Mouse (Mus musculus) stomach, embryonic 16.5 days (tissue): Measurements from ENCODE around the gene Zdhhc7. TPM values are rescaled to one million over a fixed set of nuclear protein-coding genes. Genes with fewer than 3 reads are reported as not detected.
A peak's percentile ranks its signal among the peaks of the same experiment; 100 is the strongest.

Experiments
- ATAC-seq: fragments of 200-750 bp; cut with Nextera tagmentation; 2 replicates; pipeline ENCODE4 v1.8.0; 2017; ENCODE audit warnings: moderate number of reproducible peaks, moderate TSS enrichment; ENCODE audit not compliant: insufficient read depth, low FRiP score
- H3K27ac ChIP-seq: fragments of 300-500 bp; sonication (generic); 2 replicates; pipeline ENCODE4 v1.5.1; 2014; ENCODE audit warnings: low read length
- H3K27me3 ChIP-seq: fragments of 300-500 bp; sonication (generic); 2 replicates; pipeline ENCODE4 v1.6.1; 2014; ENCODE audit warnings: low read length, control low read depth, mixed read lengths; ENCODE audit not compliant: control insufficient read depth, insufficient read depth
- H3K36me3 ChIP-seq: fragments of 300-500 bp; sonication (generic); 2 replicates; pipeline ENCODE4 v1.6.1; 2014; ENCODE audit warnings: low read length; ENCODE audit not compliant: control insufficient read depth, insufficient read depth
- H3K4me1 ChIP-seq: fragments of 300-500 bp; sonication (generic); 2 replicates; pipeline ENCODE4 v1.6.1; 2014; ENCODE audit warnings: low read length, control low read depth, mixed read lengths; ENCODE audit not compliant: control insufficient read depth, insufficient read depth
- H3K4me2 ChIP-seq: fragments of 300-500 bp; sonication (generic); 2 replicates; pipeline ENCODE4 v1.6.1; 2014; ENCODE audit warnings: low read depth, low read length, mixed read lengths
- H3K4me3 ChIP-seq: fragments of 300-500 bp; sonication (generic); replicated peaks from 2 replicates; pipeline ENCODE4 v1.5.1; 2014; ENCODE audit warnings: mild to moderate bottlenecking, low read length
- H3K9ac ChIP-seq: fragments of 300-500 bp; sonication (generic); 2 replicates; pipeline ENCODE4 v1.6.1; 2014; ENCODE audit warnings: low read length
- H3K9me3 ChIP-seq: fragments of 300-500 bp; sonication (generic); replicated peaks from 2 replicates; pipeline ENCODE4 v1.6.1; 2016; ENCODE audit warnings: low read length, control low read depth; ENCODE audit not compliant: control insufficient read depth
- WGBS: fragments of 180-500 bp; shearing (Covaris S2); extraction: QIAGEN DNeasy Blood & Tissue Kit; methylation state at CpG from one replicate; pipeline ENCODE4 v1.1.7; 2014; 5-methylcytosine and 5-hydroxymethylcytosine counted together
- polyA plus RNA-seq: library from polyadenylated mRNA; unstranded; fragments of >200 nt; fragmentation: Nextera tagmentation; extraction: Ambion mirVana; gene quantifications from 2 replicates; pipeline ENCODE4 v1.2.1, GENCODE M21; 2015

The Zdhhc7 gene
- polyA plus RNA-seq, 1 experiment from 2014 or later, result 31.1 TPM

- ATAC-seq, result no peak
- no peak overlapping the region for H3K27ac ChIP-seq
- no peak overlapping the region for H3K4me2 ChIP-seq
- H3K36me3 ChIP-seq, result no peaks in the 10 kb centered on the region
- H3K9me3 ChIP-seq, result 0 out of 2 replicates have a peak, but pooled peaks cover 5% of the 10 kb centered on the region
- no peak overlapping the region for H3K9ac ChIP-seq
- 65% methylated on average over 4 of the region's 4 CpGs for WGBS
- no peaks in the 10 kb centered on the region for H3K27me3 ChIP-seq
- H3K4me3 ChIP-seq, result no peak overlapping the region
- H3K4me1 ChIP-seq, result 0 out of 2 replicates have a peak, but pooled peaks cover 3% of the 10 kb centered on the region
These were observed 49.4 kb downstream of the Zdhhc7 start for GRCm38 (mm10) chr8:120051908-120052307.

GRCm38 (mm10) chr8:120051006-120051405, 50.3 kb downstream of the Zdhhc7 start:
- no peak overlapping the region for H3K4me2 ChIP-seq
- no peaks in the 10 kb centered on the region for H3K36me3 ChIP-seq
- no peaks in the 10 kb centered on the region for H3K9me3 ChIP-seq
- no peak overlapping the region for H3K9ac ChIP-seq
- H3K27ac ChIP-seq, result no peak overlapping the region
- 53% methylated on average over 4 of the region's 4 CpGs for WGBS
- no peaks in the 10 kb centered on the region for H3K27me3 ChIP-seq
- no peak overlapping the region for H3K4me3 ChIP-seq
- H3K4me1 ChIP-seq, result 0 out of 2 replicates have a peak, but pooled peaks cover 7% of the 10 kb centered on the region
- no peak for ATAC-seq

- no peak overlapping the region for H3K9ac ChIP-seq
- WGBS, result 75% methylated on average over 10 of the region's 10 CpGs
- no peak overlapping the region for H3K4me3 ChIP-seq
These were observed 50.9 kb downstream of the Zdhhc7 start for GRCm38 (mm10) chr8:120050376-120050775.

DNA sequence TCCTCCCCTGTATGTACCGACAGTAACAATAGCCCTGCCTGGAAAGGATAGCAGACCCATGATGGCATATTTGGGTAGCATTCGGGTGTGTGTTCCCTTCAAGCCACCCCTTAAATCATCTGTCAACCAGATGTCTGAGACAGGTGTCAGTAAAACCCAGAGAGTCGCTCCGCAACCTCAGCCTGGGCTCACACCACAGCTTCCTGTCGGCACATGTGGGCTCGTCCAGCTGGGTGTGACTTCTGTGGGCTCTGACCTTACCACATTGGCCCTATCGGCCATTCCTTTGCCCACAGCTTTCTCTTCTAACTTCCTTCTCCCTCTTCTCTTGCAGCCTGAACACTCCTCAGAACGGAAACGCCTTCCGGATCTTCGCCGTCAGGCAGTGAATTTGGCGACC, 51.3 kb downstream of the Zdhhc7 start:
- Histone ChIP-seq H3K4me3 (no peak overlapping the region), H3K27me3 (no peaks in the 10 kb centered on the region), H3K9me3 (no peaks in the 10 kb centered on the region), H3K27ac (no peak overlapping the region), H3K4me1 (0 out of 2 replicates have a peak, but pooled peaks cover 8% of the 10 kb centered on the region), H3K4me2 (no peak overlapping the region), H3K36me3 (no peaks in the 10 kb centered on the region), H3K9ac (no peak overlapping the region)
- 87% methylated on average over 13 of the region's 13 CpGs for WGBS
- ATAC-seq, result no peak

More at GRCm38 (mm10) chr8:120050376-120050775, 50.9 kb downstream of the Zdhhc7 start:
- Histone ChIP-seq H3K4me1 (0 out of 2 replicates have a peak, but pooled peaks cover 8% of the 10 kb centered on the region), H3K4me2 (no peak overlapping the region), H3K27ac (no peak overlapping the region), H3K27me3 (no peaks in the 10 kb centered on the region), H3K36me3 (no peaks in the 10 kb centered on the region), H3K9me3 (no peaks in the 10 kb centered on the region)
- no peak for ATAC-seq

- 0 out of 2 replicates have a peak, but pooled peaks cover 8% of the 10 kb centered on the region for H3K4me1 ChIP-seq
- no peak overlapping the region for H3K4me3 ChIP-seq
- no peaks in the 10 kb centered on the region for H3K9me3 ChIP-seq
- no peaks in the 10 kb centered on the region for H3K36me3 ChIP-seq
- H3K4me2 ChIP-seq, result no peak overlapping the region
- 51% methylated on average over 14 of the region's 14 CpGs for WGBS
- H3K9ac ChIP-seq, result peak overlapping the region; percentile 12; the same call in 1 of the 2 replicates
- H3K27ac ChIP-seq, result peak overlapping the region; percentile 54
- ATAC-seq, result peak; percentile 51; the same call in 1 of the 2 replicates
- no peaks in the 10 kb centered on the region for H3K27me3 ChIP-seq
These were observed 54.8 kb downstream of the Zdhhc7 start for GRCm38 (mm10) chr8:120046258-120047020.

DNA sequence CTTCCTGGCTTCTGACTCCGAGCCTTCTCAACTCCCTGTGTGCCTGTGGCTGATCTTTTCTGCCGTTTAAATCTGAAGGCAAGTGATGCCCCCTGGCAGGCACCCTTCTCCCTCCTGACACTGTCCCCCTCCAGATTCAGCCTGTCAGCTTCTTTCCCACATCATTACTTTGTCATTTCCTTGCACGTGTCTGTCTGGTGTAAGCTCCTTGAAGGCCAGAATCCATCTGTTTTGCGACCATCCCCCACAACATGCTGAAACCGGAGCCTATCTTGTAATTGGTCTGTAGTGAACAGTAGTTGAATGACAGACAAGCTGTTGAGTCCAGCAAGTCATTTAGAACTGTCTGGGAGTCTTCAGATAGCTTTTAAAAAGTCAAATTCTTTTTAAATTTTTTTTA, 55.8 kb downstream of the Zdhhc7 start:
- Histone ChIP-seq H3K9ac (no peak overlapping the region), H3K27me3 (no peaks in the 10 kb centered on the region), H3K36me3 (no peaks in the 10 kb centered on the region), H3K4me3 (no peak overlapping the region), H3K27ac (no peak overlapping the region), H3K4me2 (no peak overlapping the region), H3K9me3 (no peaks in the 10 kb centered on the region), H3K4me1 (0 out of 2 replicates have a peak, but pooled peaks cover 5% of the 10 kb centered on the region)
- no peak for ATAC-seq
- WGBS, result 61% methylated on average over 5 of the region's 5 CpGs

DNA sequence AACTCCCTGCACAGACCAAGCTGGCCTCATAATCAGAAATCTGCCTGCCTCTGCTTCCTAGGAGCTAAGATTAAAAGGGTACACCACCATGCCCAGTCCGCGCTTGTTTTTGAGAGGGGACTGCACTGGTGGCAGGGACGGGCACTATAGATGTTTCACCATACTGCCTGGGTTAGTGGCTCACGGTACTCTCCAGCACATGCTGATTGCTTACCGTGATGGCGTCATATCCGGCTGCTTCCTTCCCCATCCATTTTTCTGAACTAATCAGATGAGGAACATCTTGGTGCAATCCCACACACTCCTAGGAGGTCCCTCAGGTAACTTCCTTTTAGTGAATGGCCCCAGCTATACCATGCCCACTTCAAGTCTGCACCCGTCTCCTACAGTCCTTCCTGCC, 56.4 kb downstream of the Zdhhc7 start:
- Histone ChIP-seq H3K36me3 (no peaks in the 10 kb centered on the region), H3K4me2 (no peak overlapping the region), H3K4me1 (0 out of 2 replicates have a peak, but pooled peaks cover 5% of the 10 kb centered on the region), H3K9me3 (no peaks in the 10 kb centered on the region), H3K4me3 (no peak overlapping the region), H3K9ac (no peak overlapping the region), H3K27ac (no peak overlapping the region), H3K27me3 (no peaks in the 10 kb centered on the region)
- WGBS, result 90% methylated on average over 8 of the region's 8 CpGs
- ATAC-seq, result no peak

GRCm38 (mm10) chr8:120042542-120043312, 58.6 kb downstream of the Zdhhc7 start:
- no peak overlapping the region for H3K27ac ChIP-seq
- H3K4me3 ChIP-seq, result no peak overlapping the region
- no peak overlapping the region for H3K9ac ChIP-seq
- no peak overlapping the region for H3K4me2 ChIP-seq
- no peaks in the 10 kb centered on the region for H3K36me3 ChIP-seq
- H3K27me3 ChIP-seq, result no peaks in the 10 kb centered on the region
- ATAC-seq, result no peak
- H3K9me3 ChIP-seq, result no peaks in the 10 kb centered on the region
- WGBS, result 65% methylated on average over 10 of the region's 10 CpGs
- 0 out of 2 replicates have a peak, but pooled peaks cover 5% of the 10 kb centered on the region for H3K4me1 ChIP-seq

DNA sequence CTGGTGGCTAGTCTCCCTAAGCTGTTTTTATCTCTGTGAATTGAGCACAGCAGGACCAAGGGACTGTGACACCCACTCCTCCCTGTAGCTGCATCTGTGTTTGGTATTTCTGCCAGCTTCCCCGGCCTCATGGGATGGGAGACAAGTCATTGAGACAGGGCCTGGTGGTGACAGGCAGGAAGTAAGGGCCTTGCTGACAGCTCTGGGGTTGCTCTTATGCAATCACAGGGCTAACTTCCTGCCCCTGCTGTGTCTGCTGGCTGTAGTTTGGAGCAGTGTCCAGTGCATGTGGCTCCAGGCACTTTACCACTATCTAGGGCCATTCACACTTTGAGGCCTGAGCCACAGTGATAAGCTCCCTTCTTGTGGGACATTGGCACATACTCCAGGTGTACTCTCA, 60.4 kb downstream of the Zdhhc7 start:
- 58% methylated on average over 1 of the region's 1 CpGs for WGBS
- Histone ChIP-seq H3K9ac (no peak overlapping the region), H3K27me3 (no peaks in the 10 kb centered on the region), H3K27ac (no peak overlapping the region), H3K4me1 (peaks cover 7% of the 10 kb centered on the region; the same call in 1 of the 2 replicates), H3K9me3 (no peaks in the 10 kb centered on the region), H3K4me2 (no peak overlapping the region), H3K36me3 (no peaks in the 10 kb centered on the region), H3K4me3 (no peak overlapping the region)
- no peak for ATAC-seq
